Mouse (Mus musculus): ENCODE measurements around the gene Tstd1.

Gene Tstd1

DNA sequence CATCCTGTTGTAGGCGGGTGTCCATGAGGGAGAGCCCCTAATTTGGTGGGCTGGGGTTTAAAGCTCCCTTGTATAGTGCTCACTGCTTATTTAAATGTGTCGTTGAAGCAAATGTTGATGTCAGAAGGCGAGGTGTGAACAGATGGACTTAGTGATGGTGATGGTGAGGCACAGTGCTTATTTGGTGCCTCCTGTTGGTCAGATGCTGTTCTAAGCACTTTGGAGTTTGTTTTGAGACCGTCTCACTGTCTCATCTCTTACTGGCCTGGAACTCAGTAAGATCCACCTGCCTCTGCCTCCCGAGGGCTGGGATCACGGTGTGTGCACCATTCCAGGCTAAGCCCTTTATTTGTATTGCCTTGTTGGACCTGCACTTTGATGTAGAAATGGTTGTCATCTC lies 36.3 kb downstream of the Tstd1 start:
- DNase-seq (ENCODE audit: low read depth), result no peak

DNA sequence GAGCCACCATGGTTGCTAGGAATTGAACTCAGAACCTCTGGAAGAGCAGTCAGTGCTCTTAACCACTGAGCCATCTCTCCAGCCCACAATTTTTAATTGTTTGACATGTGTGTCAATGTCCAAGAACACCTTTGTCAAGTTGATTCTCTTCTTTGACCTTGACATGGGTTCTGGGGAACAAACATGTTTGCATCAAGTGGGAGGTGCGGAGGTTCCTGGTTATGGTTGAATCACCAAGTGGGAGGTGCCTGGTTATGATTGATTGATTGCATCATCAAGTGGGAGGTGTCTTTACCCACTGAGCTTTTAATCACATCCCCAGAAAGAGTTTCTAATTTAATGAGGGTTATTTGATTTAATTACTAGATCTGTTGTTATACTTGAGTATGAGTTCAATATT lies 38.9 kb downstream of the Tstd1 start:
- DNase-seq (ENCODE audit: low read depth), result no peak

DNA sequence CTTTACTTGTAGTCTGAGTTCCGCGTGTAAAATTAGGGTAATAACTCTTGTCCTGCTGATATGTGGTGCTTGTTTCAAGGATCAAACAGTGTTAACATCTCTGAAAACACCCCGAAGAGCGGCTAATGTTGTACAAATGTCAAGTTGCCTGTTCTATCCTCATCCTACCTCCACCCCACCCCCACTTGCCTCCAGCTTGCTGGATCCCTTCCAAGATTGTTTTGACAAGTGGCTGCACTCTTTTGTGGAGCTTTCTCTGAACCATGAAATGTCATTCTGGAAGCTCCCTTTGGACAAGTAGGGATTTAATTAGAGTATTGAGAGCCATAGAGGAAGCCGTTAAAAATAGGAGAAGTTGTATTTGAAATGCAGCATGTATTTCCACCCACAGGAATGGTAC lies 41.1 kb downstream of the Tstd1 start:
- DNase-seq (ENCODE audit: low read depth), result no peak

DNA sequence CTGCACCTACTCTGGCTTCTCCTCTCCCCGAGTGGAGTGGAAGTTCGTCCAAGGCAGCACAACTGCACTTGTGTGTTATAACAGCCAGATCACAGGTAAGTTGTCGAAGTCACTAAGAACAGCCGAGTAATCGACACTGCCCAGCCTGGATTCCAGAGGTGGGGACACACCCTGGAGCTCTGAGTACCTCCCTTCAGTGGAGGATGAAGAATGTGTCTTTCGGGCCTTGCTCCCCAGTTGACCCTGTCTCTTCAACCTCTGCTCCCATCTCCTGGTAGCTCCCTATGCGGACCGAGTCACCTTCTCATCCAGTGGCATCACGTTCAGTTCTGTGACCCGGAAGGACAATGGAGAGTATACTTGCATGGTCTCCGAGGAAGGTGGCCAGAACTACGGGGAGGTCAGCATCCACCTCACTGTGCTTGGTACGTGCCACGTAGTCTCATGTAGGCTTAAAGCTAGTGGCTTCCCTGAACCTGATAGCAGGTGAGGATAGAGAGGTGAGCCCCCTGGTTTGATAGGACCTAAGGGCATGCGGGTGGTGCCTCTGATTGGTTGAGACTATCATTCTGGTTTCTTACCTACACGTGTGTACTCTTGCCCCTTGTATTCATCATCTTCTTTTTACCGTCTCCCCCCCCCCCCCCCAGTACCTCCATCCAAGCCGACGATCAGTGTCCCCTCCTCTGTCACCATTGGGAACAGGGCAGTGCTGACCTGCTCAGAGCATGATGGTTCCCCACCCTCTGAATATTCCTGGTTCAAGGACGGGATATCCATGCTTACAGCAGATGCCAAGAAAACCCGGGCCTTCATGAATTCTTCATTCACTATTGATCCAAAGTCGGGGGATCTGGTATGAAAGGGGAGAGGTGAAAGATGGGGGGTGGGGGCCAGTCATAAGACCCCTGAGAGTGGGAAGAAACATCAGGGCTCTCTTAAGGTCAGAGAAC lies 42.2 kb downstream of the Tstd1 start:
- no peak for DNase-seq (ENCODE audit: low read depth)

DNA sequence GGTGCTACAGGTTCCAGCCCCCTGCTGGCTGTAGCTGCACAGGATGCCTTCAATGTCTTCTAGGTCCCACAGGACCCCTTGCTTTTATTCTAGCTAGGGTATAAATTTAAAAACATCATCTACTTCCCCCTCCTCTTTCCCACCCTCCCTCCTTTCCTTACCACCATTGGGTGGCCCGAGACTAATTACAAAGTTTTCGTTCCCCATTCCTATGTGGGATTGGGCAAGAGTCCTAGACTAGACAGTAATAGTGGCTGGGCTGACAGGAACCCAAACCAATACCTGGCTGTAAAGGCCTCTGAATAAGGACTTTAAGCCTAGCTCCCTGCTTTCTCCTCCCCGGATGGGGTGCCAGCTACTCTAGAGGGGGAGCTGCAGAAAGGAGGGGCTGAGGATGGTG lies 44.5 kb downstream of the Tstd1 start:
- DNase-seq (ENCODE audit: low read depth), result no peak

DNA sequence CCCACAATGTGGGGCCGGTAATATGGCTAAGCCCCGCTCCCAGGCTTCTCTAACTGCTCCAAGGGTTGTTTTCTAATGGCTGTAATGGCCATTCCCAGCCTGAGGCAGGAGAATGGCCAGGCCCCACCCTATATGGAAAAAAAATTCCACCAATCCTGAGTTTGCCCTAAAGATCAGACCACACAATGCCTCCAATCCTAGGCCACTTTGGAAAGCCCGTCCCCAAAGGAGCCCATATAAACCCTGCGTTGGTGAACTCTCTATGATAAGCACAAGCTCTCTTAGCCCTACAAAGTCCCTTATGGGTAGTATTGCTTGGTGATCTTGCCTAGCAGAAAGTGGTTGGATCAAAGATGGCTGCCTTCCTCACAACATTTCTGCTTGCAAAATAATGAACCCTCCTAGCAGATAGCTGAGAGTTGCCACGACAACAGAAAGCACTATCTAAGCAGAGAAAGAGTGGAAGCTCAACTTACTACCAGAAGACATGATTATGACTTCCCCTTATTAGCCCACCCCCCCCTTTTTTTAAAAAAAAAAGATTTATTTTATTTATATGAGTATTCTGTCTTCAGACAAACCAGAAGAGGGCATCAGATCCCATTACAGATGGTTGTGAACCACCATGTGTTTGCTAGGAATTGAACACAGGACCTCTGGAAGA lies 47.2 kb downstream of the Tstd1 start:
- DNase-seq (ENCODE audit: low read depth), result no peak

DNA sequence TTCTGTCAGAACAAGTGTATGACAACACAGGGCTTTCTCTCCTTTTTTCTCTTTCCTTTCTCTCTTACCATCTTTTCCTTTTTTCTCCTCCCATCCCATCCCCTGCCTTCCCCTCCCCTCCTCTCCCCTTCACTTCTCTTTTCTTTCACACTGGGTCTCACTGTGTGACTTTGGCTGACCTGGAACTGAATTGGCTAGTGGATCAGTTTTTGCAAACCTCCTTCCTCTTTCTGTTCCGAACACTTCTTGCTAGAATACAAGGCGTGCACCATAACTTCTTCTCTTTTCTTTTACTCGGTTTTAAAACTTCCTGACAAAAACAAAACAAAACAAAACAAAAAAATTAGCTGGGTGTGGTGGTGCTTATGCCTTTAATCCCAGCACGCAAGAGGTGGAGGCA lies 47.9 kb downstream of the Tstd1 start:
- DNase-seq (ENCODE audit: low read depth), result no peak

DNA sequence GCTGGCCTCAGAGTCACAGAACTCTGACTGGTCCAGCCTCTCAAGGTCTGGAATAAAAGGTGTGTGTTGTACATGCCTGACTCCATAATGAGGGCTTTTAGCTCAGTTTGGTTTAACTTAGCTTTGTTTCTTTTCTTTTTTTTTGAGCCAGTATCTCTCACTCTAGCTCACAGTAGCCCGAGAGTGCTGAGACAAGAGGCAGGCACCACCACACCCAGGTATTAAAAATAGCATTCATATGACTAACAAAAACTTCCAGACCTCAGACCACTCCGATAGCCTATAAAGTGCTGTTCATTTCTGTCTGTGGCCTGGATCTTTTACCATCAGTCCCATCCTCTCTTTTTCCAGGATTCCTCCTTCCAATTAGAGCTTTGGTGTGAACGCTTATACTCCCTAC lies 51.0 kb downstream of the Tstd1 start:
- DNase-seq (ENCODE audit: low read depth), result no peak
